Mouse (Mus musculus) heart, embryonic 14.5 days (tissue): Measurements from ENCODE around the gene Ptpn13. TPM values are rescaled to one million over a fixed set of nuclear protein-coding genes. Genes with fewer than 3 reads are reported as not detected.

Source experiments
- ATAC-seq: fragments of 200-750 bp; cut with Nextera tagmentation; 2 replicates; pipeline ENCODE4 v1.8.0; 2017; ENCODE audit warnings: low read depth, moderate TSS enrichment; ENCODE audit not compliant: insufficient number of reproducible peaks, insufficient read depth, low FRiP score
- H3K27ac ChIP-seq, 2 experiments: fragments of 200-500 bp in 1 of 2; fragments of 300-500 bp in 1 of 2; sonication (generic) in 1 of 2; replicated peaks in 1 of 2; 2 replicates each; pipeline ENCODE4 v1.5.1; 2012 to 2014; ENCODE audit warnings: low read depth in 2 of 2, low read length in 2 of 2, control low read depth in 1 of 2, mild to moderate bottlenecking in 1 of 2, mixed read lengths in 1 of 2; ENCODE audit not compliant: control insufficient read depth in 1 of 2, insufficient read depth in 1 of 2
- H3K27me3 ChIP-seq: fragments of 300-500 bp; sonication (generic); 2 replicates; pipeline ENCODE4 v1.6.1; 2014; ENCODE audit warnings: mild to moderate bottlenecking, low read length, control low read depth; ENCODE audit not compliant: control insufficient read depth, insufficient read depth
- H3K36me3 ChIP-seq: fragments of 300-500 bp; sonication (generic); 2 replicates; pipeline ENCODE4 v1.6.1; 2014; ENCODE audit warnings: mild to moderate bottlenecking, control low read depth, low read length, mixed read lengths; ENCODE audit not compliant: control insufficient read depth, insufficient read depth
- H3K4me1 ChIP-seq, 2 experiments: fragments of 200-500 bp in 1 of 2; fragments of 300-500 bp in 1 of 2; sonication (generic) in 1 of 2; 2 replicates each; pipeline ENCODE4 v1.6.1; 2012 to 2014; ENCODE audit warnings: low read length in 2 of 2, control low read depth in 1 of 2, mixed read lengths in 1 of 2; ENCODE audit not compliant: control insufficient read depth in 2 of 2, insufficient read depth in 2 of 2
- H3K4me2 ChIP-seq: fragments of 300-500 bp; sonication (generic); 2 replicates; pipeline ENCODE4 v1.6.1; 2014; ENCODE audit warnings: mild to moderate bottlenecking, low read length
- H3K4me3 ChIP-seq, 2 experiments: fragments of 200-500 bp in 1 of 2; fragments of 300-500 bp in 1 of 2; sonication (generic) in 1 of 2; 2 replicates each; pipeline ENCODE4 v1.5.1; 2012 to 2014; ENCODE audit warnings: low read length in 2 of 2, mild to moderate bottlenecking in 2 of 2, control low read depth in 1 of 2, low read depth in 1 of 2, moderate library complexity in 1 of 2; ENCODE audit not compliant: control insufficient read depth in 1 of 2, insufficient read depth in 1 of 2
- H3K9ac ChIP-seq: fragments of 300-500 bp; sonication (generic); 2 replicates; pipeline ENCODE4 v1.6.1; 2014; ENCODE audit warnings: mild to moderate bottlenecking, low read length
- H3K9me3 ChIP-seq: fragments of 300-500 bp; sonication (generic); 2 replicates; pipeline ENCODE4 v1.6.1; 2016; ENCODE audit warnings: low read length, control low read depth; ENCODE audit not compliant: control insufficient read depth
- WGBS: fragments of 180-500 bp; shearing (Covaris S2); extraction: QIAGEN DNeasy Blood & Tissue Kit; methylation state at CpG from one replicate; pipeline ENCODE4 v1.1.7; 2014; 5-methylcytosine and 5-hydroxymethylcytosine counted together
- polyA plus RNA-seq: library from polyadenylated mRNA; unstranded; fragments of >200 nt; fragmentation: Nextera tagmentation; extraction: Ambion mirVana; gene quantifications from 2 replicates; pipeline ENCODE4 v1.2.1, GENCODE M21; 2014

The Ptpn13 gene
- polyA plus RNA-seq, 1 experiment from 2014 or later: 9.3 TPM

GRCm38 (mm10) chr5:103595394-103596226 lies 170.6 kb downstream of the Ptpn13 start:
- Histone ChIP-seq H3K27me3 (no peaks in the 10 kb centered on the region), H3K9ac (peak overlapping the region; percentile 38; the same call in 1 of the 2 replicates), H3K4me3 (no peak overlapping the region), H3K27ac (peak overlapping the region; percentile 83 to 84), H3K4me2 (peak overlapping the region; percentile 8; the same call in 1 of the 2 replicates), H3K9me3 (no peaks in the 10 kb centered on the region), H3K4me1 (peaks cover 28 to 41% of the 10 kb centered on the region in 2 experiments), H3K36me3 (peaks cover 15% of the 10 kb centered on the region)
- ATAC-seq: peak; percentile 41
- WGBS: 21% methylated on average over 13 of the region's 13 CpGs

GRCm38 (mm10) chr5:103596467-103597146 lies 171.6 kb downstream of the Ptpn13 start:
- no peak for ATAC-seq
- no peak overlapping the region for H3K4me2 ChIP-seq
- 80% methylated on average over 14 of the region's 14 CpGs for whole genome bisulfite sequencing
- no peak overlapping the region for H3K4me3 ChIP-seq
- peak overlapping the region; percentile 83 to 84 for H3K27ac ChIP-seq
- no peaks in the 10 kb centered on the region for H3K27me3 ChIP-seq
- H3K9me3 ChIP-seq: no peaks in the 10 kb centered on the region
- peaks cover 28 to 38% of the 10 kb centered on the region in 2 experiments for H3K4me1 ChIP-seq
- H3K9ac ChIP-seq: 0 out of 2 replicates have a peak overlapping the region, but pooled peaks have one; percentile 13
- peaks cover 6% of the 10 kb centered on the region; the same call in 1 of the 2 replicates for H3K36me3 ChIP-seq

- Histone ChIP-seq H3K4me1 (peaks cover 28 to 31% of the 10 kb centered on the region in 2 experiments), H3K27me3 (no peaks in the 10 kb centered on the region), H3K9ac (no peak overlapping the region), H3K27ac (no peak overlapping the region), H3K9me3 (no peaks in the 10 kb centered on the region), H3K36me3 (peaks cover 6% of the 10 kb centered on the region; the same call in 1 of the 2 replicates), H3K4me3 (no peak overlapping the region), H3K4me2 (no peak overlapping the region)
- WGBS: 64% methylated on average over 6 of the region's 6 CpGs
- no peak for ATAC-seq
Observed at GRCm38 (mm10) chr5:103597604-103598003, 172.6 kb downstream of the Ptpn13 start.

DNA sequence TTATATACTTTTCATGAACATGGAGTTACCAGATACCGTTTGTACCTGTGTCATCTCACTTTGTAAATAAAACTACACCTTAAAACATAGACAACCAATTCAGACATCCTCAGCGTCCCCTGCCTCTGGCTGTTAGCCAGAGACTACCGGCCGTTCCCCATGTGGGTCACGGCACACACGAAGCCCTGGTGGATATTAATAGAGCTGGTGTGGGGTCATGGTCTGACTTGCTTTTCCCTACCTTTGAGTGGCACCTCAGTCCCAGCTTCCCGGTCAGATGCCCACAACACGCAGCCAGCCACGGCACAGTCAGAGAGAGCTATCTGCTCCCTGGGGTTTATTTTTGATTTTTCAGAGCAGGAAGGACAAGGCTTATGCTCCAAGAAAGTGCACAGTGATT lies 173.3 kb downstream of the Ptpn13 start:
- Histone ChIP-seq H3K4me3 (no peak overlapping the region), H3K36me3 (peaks cover 4% of the 10 kb centered on the region; the same call in 1 of the 2 replicates), H3K9ac (peak overlapping the region; percentile 46), H3K9me3 (no peaks in the 10 kb centered on the region), H3K4me2 (0 out of 2 replicates have a peak overlapping the region, but pooled peaks have one; percentile 6), H3K27me3 (no peaks in the 10 kb centered on the region), H3K27ac (peak overlapping the region; percentile 33 to 51; a peak in 3 of 4 replicates), H3K4me1 (peaks cover 27 to 31% of the 10 kb centered on the region in 2 experiments)
- 37% methylated on average over 9 of the region's 9 CpGs for WGBS
- no peak for ATAC-seq

DNA sequence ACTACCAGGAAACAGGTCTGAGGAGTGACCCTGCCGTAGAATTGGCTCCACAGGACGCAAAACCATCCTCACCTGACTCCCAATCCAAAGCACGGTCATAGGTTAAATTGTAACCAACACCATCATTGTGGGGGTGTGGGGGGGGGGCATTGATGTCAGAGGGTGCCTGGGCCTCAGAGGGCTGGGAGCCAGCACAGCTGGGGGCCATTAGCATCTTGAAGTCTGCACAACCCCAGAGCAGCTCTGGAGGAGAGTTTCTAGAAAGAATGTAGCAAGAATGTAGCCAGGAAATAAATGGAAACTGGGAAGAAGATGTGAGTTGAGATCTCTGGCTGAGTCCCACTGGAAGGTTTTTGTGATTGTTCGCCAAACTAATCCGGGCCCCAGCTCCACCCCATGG lies 173.9 kb downstream of the Ptpn13 start:
- 81% methylated on average over 5 of the region's 5 CpGs for WGBS
- Histone ChIP-seq H3K27ac (peak overlapping the region in 1 of 2 experiments; percentile 33; a peak in 2 of 4 replicates), H3K4me3 (no peak overlapping the region), H3K36me3 (no peaks in the 10 kb centered on the region), H3K4me2 (no peak overlapping the region), H3K9ac (no peak overlapping the region), H3K27me3 (no peaks in the 10 kb centered on the region), H3K4me1 (peaks cover 27 to 31% of the 10 kb centered on the region in 2 experiments), H3K9me3 (no peaks in the 10 kb centered on the region)
- ATAC-seq: no peak

GRCm38 (mm10) chr5:103603115-103603893 lies 178.3 kb downstream of the Ptpn13 start:
- Histone ChIP-seq H3K9me3 (no peaks in the 10 kb centered on the region), H3K4me3 (no peak overlapping the region), H3K4me2 (no peak overlapping the region), H3K27me3 (no peaks in the 10 kb centered on the region), H3K36me3 (no peaks in the 10 kb centered on the region), H3K9ac (no peak overlapping the region), H3K4me1 (peaks cover 8 to 10% of the 10 kb centered on the region in 2 experiments), H3K27ac (no peak overlapping the region)
- peak; percentile 54; the same call in 1 of the 2 replicates for ATAC-seq
- WGBS: 67% methylated on average over 11 of the region's 11 CpGs

DNA sequence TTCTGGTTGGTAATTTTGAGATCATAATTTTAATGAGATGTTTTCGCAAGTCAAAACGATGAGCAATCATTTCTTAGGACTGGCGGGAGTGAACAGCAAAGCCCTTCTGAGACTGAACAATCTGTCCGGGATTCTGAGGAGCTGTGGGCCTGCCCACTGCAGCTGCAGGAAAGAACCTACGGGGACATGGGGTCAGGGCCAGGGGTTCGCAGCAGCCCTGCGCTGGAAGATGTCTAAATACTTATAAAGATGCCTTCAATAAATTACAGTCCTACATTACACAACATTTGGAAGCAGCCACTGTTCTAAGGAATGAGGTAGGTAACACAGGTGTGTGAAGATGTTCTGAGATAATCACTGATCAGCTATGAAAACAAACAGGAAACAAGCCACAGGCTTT lies 180.7 kb downstream of the Ptpn13 start:
- H3K27ac ChIP-seq: no peak overlapping the region
- no peaks in the 10 kb centered on the region for H3K4me1 ChIP-seq
- H3K4me3 ChIP-seq: no peak overlapping the region
- H3K4me2 ChIP-seq: no peak overlapping the region
- ATAC-seq: no peak
- no peaks in the 10 kb centered on the region for H3K27me3 ChIP-seq
- WGBS: 87% methylated on average over 7 of the region's 7 CpGs
- no peak overlapping the region for H3K9ac ChIP-seq
- no peaks in the 10 kb centered on the region for H3K9me3 ChIP-seq
- no peaks in the 10 kb centered on the region for H3K36me3 ChIP-seq
